ENCODE assay signal across 22 mouse cellular contexts in genomic region chr5:70501385-70501784, GRCm38 (mm10).
"Had no signal": no experiment of that assay in that cellular context is flagged by ENCODE, and none has a peak within 500 bp of the region (broad histone marks: within the 10 kb centered on the region; RNA-seq: fewer than 3 reads in every experiment).

No protein-coding gene starts in this region.

- H3K4me1 ChIP-seq: limb, embryonic 12.5 days; limb, embryonic 15.5 days; midbrain, embryonic 12.5 days; midbrain, embryonic 15.5 days; neural tube, embryonic 12.5 days; neural tube, embryonic 15.5 days; stomach, embryonic 15.5 days had no signal

- H3K27me3 ChIP-seq: limb, embryonic 12.5 days; limb, embryonic 15.5 days; midbrain, embryonic 12.5 days; midbrain, embryonic 15.5 days; neural tube, embryonic 12.5 days; neural tube, embryonic 15.5 days; stomach, embryonic 15.5 days had no signal

- H3K27ac ChIP-seq: left cerebral cortex, adult 2 months; limb, embryonic 12.5 days; limb, embryonic 15.5 days; liver, embryonic 14.5 days; macrophage; midbrain, embryonic 12.5 days; midbrain, embryonic 15.5 days; neural tube, embryonic 12.5 days; neural tube, embryonic 15.5 days; stomach, embryonic 15.5 days had no signal

- H3K4me2 ChIP-seq: limb, embryonic 12.5 days; limb, embryonic 15.5 days; liver, embryonic 11.5 days; lung, embryonic 14.5 days; midbrain, embryonic 12.5 days; midbrain, embryonic 15.5 days; neural tube, embryonic 12.5 days; neural tube, embryonic 15.5 days; stomach, embryonic 15.5 days had no signal

- ATAC-seq: liver, postnatal 0 days; lung, postnatal 0 days; midbrain, embryonic 15.5 days had no signal

- DNase-seq: kidney, adult 8-10 months; kidney, postnatal 14 days; kidney, postnatal 4 days; liver, postnatal 0 days; lung, embryonic 14.5 days; retina, postnatal 1 day; right cerebral cortex, postnatal 25 days; spleen, adult 18-20 months; thymus, adult 18-20 months; thymus, postnatal 4 days had no signal

- H3K9me3 ChIP-seq: limb, embryonic 12.5 days; limb, embryonic 15.5 days; midbrain, embryonic 12.5 days; midbrain, embryonic 15.5 days; neural tube, embryonic 12.5 days; neural tube, embryonic 15.5 days; stomach, embryonic 15.5 days had no signal

- H3K4me3 ChIP-seq: left cerebral cortex, adult 2 months; limb, embryonic 12.5 days; limb, embryonic 15.5 days; midbrain, embryonic 12.5 days; midbrain, embryonic 15.5 days; neural tube, embryonic 12.5 days; neural tube, embryonic 15.5 days; stomach, embryonic 15.5 days had no signal

- H3K9ac ChIP-seq: limb, embryonic 12.5 days; limb, embryonic 15.5 days; liver, embryonic 14.5 days; liver, postnatal 0 days; lung, embryonic 14.5 days; midbrain, embryonic 12.5 days; midbrain, embryonic 15.5 days; neural tube, embryonic 12.5 days; neural tube, embryonic 15.5 days; stomach, embryonic 15.5 days had no signal

- H3K36me3 ChIP-seq: limb, embryonic 12.5 days; limb, embryonic 15.5 days; midbrain, embryonic 12.5 days; midbrain, embryonic 15.5 days; neural tube, embryonic 12.5 days; neural tube, embryonic 15.5 days; stomach, embryonic 15.5 days had no signal
